Mouse (Mus musculus) hindbrain, embryonic 14.5 days (tissue): ENCODE data around the gene Pigr. TPM values are rescaled to one million over a fixed set of nuclear protein-coding genes. Genes with fewer than 3 reads are reported as not detected.

Experiments
- ATAC-seq: fragments of 200-750 bp; cut with Nextera tagmentation; 2 replicates; pipeline ENCODE4 v1.8.0; 2017; ENCODE audit warnings: moderate number of reproducible peaks, mild to moderate bottlenecking, moderate TSS enrichment, moderate library complexity; ENCODE audit not compliant: low FRiP score
- DNase-seq: peaks from one replicate; pipeline ENCODE4 v3.0.0-alpha.2; 2015; ENCODE audit warnings: low spot score
- H3K27ac ChIP-seq: fragments of 300-500 bp; sonication (generic); 2 replicates; pipeline ENCODE4 v1.5.1; 2014; ENCODE audit warnings: mild to moderate bottlenecking, moderate library complexity
- H3K27me3 ChIP-seq: fragments of 300-500 bp; sonication (generic); 2 replicates; pipeline ENCODE4 v1.6.1; 2014; ENCODE audit warnings: mild to moderate bottlenecking, low read length, mixed read lengths; ENCODE audit not compliant: control insufficient read depth, insufficient read depth
- H3K36me3 ChIP-seq: fragments of 300-500 bp; sonication (generic); replicated peaks from 2 replicates; pipeline ENCODE4 v1.6.1; 2014; ENCODE audit not compliant: control insufficient read depth, insufficient read depth
- H3K4me1 ChIP-seq: fragments of 300-500 bp; sonication (generic); replicated peaks from 2 replicates; pipeline ENCODE4 v1.6.1; 2014; ENCODE audit warnings: antibody characterized with exemption, low read length, mixed read lengths; ENCODE audit not compliant: control insufficient read depth, insufficient read depth
- H3K4me2 ChIP-seq: fragments of 300-500 bp; sonication (generic); replicated peaks from 2 replicates; pipeline ENCODE4 v1.6.1; 2014; ENCODE audit warnings: mild to moderate bottlenecking, moderate library complexity
- H3K4me3 ChIP-seq: fragments of 300-500 bp; sonication (generic); replicated peaks from 2 replicates; pipeline ENCODE4 v1.5.1; 2014; ENCODE audit warnings: mild to moderate bottlenecking, low read length
- H3K9ac ChIP-seq: fragments of 300-500 bp; sonication (generic); 2 replicates; pipeline ENCODE4 v1.6.1; 2014
- H3K9me3 ChIP-seq: fragments of 300-500 bp; sonication (generic); 2 replicates; pipeline ENCODE4 v1.6.1; 2016; ENCODE audit warnings: low read length; ENCODE audit not compliant: control insufficient read depth
- WGBS: fragments of 180-500 bp; shearing (Covaris S2); extraction: QIAGEN DNeasy Blood & Tissue Kit; methylation state at CpG from one replicate; pipeline ENCODE4 v1.1.7; 2014; 5-methylcytosine and 5-hydroxymethylcytosine counted together
- polyA plus RNA-seq: library from polyadenylated mRNA; unstranded; fragments of >200 nt; fragmentation: Nextera tagmentation; extraction: Ambion mirVana; gene quantifications from 2 replicates; pipeline ENCODE4 v1.2.1, GENCODE M21; 2014

Pigr gene
- polyA plus RNA-seq, 1 experiment from 2014 or later, result not detected

DNA sequence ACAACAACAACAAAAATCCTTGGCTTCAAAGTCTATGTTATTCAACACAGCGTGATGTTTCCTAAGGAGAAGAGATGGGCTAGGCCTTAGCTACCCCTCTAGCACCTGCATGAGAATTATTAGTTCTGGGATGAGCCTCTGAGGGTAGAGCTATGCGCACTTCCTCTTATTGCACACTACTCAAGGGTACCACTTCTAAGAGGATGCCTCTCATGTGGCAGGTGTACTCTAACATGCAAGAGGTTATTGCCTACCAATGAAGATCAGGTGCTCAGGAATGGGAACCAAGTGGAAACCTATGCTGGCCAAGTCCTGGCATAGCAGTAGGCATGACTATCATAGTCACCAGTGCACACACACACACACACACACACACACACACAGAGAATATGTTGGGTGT is 27.1 kb upstream of the Pigr start:
- H3K4me2 ChIP-seq, result no peak overlapping the region
- no peaks in the 10 kb centered on the region for H3K4me1 ChIP-seq
- H3K27ac ChIP-seq, result no peak overlapping the region
- H3K9me3 ChIP-seq, result no peaks in the 10 kb centered on the region
- ATAC-seq (no peak), DNase-seq (no peak)
- 99% methylated on average over 2 of the region's 2 CpGs for WGBS
- H3K9ac ChIP-seq, result no peak overlapping the region
- no peak overlapping the region for H3K4me3 ChIP-seq
- no peaks in the 10 kb centered on the region for H3K27me3 ChIP-seq
- H3K36me3 ChIP-seq, result no peaks in the 10 kb centered on the region

DNA sequence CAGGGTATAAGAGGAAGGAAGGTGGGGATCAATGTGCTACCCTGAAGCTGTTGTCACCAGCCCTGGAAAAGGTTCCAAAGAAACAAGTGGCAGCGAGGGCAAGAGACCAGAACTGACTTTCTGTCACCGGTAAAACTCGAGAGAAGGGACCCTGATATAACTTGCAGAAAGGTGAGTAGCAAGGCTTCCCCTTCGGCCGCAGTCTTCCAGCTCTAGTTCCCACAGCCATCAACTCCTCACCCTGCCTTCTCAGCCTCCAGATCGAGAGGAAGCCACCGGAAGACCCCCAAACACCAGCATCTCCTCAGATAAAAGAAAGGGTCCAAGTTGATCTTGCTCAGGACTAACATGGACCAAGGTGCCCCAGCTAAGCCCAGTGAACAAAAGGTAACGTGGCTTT is 25.9 kb upstream of the Pigr start, which contains the start of gene Fcamr:
TSS of gene Fcamr (plus strand) at position 301 of the 400 bp plus-strand sequence.
- WGBS, result 86% methylated on average over 8 of the region's 8 CpGs
- no peaks in the 10 kb centered on the region for H3K27me3 ChIP-seq
- no peaks in the 10 kb centered on the region for H3K4me1 ChIP-seq
- H3K9me3 ChIP-seq, result no peaks in the 10 kb centered on the region
- no peak within 1 kb of the TSS for H3K4me3 ChIP-seq
- H3K9ac ChIP-seq, result no peak within 1 kb of the TSS
- ATAC-seq (no peak), DNase-seq (no peak)
- no peaks in the 10 kb centered on the region for H3K36me3 ChIP-seq
- H3K27ac ChIP-seq, result no peak within 1 kb of the TSS
- H3K4me2 ChIP-seq, result no peak within 1 kb of the TSS

DNA sequence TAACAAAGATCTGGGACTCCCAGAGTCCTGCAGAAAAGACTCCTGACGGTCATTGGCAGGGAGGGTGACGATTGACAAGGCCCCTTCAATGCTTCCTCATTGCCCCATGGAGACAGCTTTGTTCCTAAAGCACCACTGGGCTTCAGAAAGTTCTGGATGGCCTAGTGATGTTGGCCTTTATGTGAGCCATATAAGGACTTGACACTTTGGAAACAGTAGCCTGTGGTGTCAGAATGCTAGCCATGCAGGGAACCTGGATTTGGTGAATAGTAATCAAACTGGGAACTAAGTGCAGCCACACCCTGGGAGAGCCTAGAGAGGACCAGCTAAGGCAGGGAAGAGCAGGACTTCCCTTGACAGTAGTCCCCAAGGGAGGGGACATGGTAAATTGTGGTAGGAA is 25.0 kb upstream of the Pigr start:
- no peak overlapping the region for H3K27ac ChIP-seq
- H3K9me3 ChIP-seq, result no peaks in the 10 kb centered on the region
- H3K4me1 ChIP-seq, result no peaks in the 10 kb centered on the region
- no peaks in the 10 kb centered on the region for H3K27me3 ChIP-seq
- no peak overlapping the region for H3K4me3 ChIP-seq
- WGBS, result 67% methylated on average over 2 of the region's 2 CpGs
- H3K36me3 ChIP-seq, result no peaks in the 10 kb centered on the region
- no peak overlapping the region for H3K9ac ChIP-seq
- ATAC-seq (no peak), DNase-seq (no peak)
- no peak overlapping the region for H3K4me2 ChIP-seq

DNA sequence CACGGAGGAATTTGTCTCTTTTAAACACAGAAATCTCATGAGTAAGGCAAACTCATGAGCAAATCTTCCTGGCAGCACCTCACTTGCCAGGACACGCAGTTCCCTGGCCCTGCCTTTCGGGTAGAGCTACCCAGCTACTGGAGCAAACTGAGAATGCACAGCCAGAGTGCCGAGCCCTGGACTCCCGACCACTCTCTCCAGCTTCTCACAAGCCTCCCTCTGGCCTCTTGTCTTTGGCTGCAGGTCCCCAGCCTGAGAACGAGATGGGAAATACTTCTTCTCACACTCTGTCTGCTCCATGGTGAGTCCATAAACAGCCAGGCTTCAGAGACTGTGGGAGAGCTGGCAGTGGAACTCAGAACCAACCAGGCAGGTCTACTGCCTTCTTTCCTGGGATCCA is 23.5 kb upstream of the Pigr start:
- no peak overlapping the region for H3K4me3 ChIP-seq
- DNase-seq, result no peak
- H3K4me2 ChIP-seq, result no peak overlapping the region
- H3K9me3 ChIP-seq, result no peaks in the 10 kb centered on the region
- WGBS, result 56% methylated on average over 6 of the region's 6 CpGs
- no peaks in the 10 kb centered on the region for H3K36me3 ChIP-seq
- no peak for ATAC-seq
- H3K4me1 ChIP-seq, result no peaks in the 10 kb centered on the region
- no peak overlapping the region for H3K9ac ChIP-seq
- no peak overlapping the region for H3K27ac ChIP-seq
- H3K27me3 ChIP-seq, result no peaks in the 10 kb centered on the region

DNA sequence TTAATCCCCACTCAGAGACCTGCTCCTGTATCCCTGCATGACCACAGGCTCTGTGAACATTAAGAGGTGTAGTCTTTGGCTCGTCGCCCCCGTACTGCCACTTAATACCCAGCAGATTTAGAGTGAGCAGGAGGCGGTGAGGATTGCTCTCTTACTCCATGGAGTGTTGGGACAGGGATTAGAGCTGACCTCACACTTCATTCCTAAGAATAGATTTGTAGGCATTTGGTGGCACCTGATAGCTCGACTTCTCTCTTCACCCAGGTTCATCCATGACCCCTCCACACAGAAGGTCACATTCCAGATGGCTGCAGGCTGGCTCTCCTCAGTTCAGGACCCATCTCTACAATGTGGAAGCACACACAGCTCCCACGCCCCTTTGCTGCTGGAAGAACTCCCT is 22.2 kb upstream of the Pigr start:
- no peak overlapping the region for H3K4me3 ChIP-seq
- H3K36me3 ChIP-seq, result no peaks in the 10 kb centered on the region
- no peak overlapping the region for H3K27ac ChIP-seq
- WGBS, result 85% methylated on average over 6 of the region's 6 CpGs
- no peak overlapping the region for H3K4me2 ChIP-seq
- H3K27me3 ChIP-seq, result no peaks in the 10 kb centered on the region
- DNase-seq (no peak), ATAC-seq (no peak)
- H3K9me3 ChIP-seq, result no peaks in the 10 kb centered on the region
- H3K9ac ChIP-seq, result no peak overlapping the region
- no peaks in the 10 kb centered on the region for H3K4me1 ChIP-seq

DNA sequence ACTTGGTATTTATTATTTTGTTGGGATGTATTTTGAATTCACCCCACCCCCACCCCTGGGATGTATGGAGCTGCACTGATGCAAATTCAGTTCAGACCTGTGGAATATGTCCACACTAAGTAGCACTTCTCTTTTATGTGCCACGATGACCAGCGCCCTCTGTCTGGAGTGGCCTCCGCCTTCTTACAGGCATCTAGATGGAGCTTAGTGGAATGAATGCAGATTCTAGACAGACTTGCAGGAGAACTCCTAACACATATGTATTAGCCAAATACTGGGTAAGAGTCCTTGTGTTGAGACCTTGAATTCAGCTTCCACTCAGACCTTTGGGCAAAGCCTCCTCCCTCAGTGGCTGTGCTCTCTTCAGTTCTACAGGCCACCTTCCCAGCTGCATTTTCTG is 15.6 kb upstream of the Pigr start:
- H3K4me1 ChIP-seq, result no peaks in the 10 kb centered on the region
- 73% methylated on average over 3 of the region's 3 CpGs for WGBS
- ATAC-seq (no peak), DNase-seq (no peak)
- H3K9ac ChIP-seq, result no peak overlapping the region
- no peaks in the 10 kb centered on the region for H3K27me3 ChIP-seq
- no peak overlapping the region for H3K27ac ChIP-seq
- H3K36me3 ChIP-seq, result no peaks in the 10 kb centered on the region
- H3K9me3 ChIP-seq, result no peaks in the 10 kb centered on the region
- no peak overlapping the region for H3K4me2 ChIP-seq
- no peak overlapping the region for H3K4me3 ChIP-seq

DNA sequence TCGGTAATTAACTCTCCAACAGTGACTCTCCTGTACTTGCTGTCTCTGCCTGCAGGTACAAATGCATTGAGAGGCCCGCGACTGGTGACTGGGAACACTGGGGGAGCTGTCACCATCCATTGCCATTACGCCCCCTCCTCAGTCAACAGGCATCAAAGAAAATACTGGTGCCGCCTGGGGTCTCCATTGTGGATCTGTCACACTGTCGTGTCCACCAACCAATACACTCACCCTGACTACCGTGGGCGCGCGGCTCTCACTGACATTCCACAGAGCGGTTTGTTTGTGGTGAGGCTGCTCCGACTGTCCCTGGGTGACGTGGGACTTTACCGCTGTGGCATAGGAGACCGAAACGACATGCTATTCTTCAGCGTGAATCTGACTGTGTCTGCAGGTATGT is 15.2 kb upstream of the Pigr start:
- ATAC-seq, result no peak
- no peak overlapping the region for H3K4me3 ChIP-seq
- no peak overlapping the region for H3K9ac ChIP-seq
- no peaks in the 10 kb centered on the region for H3K27me3 ChIP-seq
- no peaks in the 10 kb centered on the region for H3K4me1 ChIP-seq
- no peaks in the 10 kb centered on the region for H3K9me3 ChIP-seq
- H3K27ac ChIP-seq, result no peak overlapping the region
- H3K4me2 ChIP-seq, result no peak overlapping the region
- no peaks in the 10 kb centered on the region for H3K36me3 ChIP-seq
- no peak for DNase-seq
- WGBS, result 53% methylated on average over 17 of the region's 17 CpGs

DNA sequence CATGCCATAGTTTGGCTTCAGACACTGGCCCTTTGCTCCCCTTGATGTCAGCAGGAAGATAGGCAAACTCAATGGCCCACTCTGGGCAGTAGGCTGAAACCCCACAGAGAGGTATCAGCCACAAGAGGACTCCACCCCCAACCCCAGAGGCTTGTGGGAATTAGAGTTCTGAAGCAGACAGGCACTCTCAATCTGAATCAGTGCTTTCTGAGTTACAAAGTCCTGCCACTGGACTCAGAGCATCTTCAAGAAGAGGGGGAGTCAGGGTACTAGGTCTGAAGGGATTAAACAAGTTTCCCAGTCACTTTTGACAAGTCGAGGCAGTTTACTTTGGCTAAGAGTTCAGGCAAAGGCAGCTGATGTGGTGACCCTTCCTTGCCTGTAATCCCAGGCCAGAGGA is 6.7 kb upstream of the Pigr start:
- Histone ChIP-seq H3K4me3 (no peak overlapping the region), H3K9me3 (no peaks in the 10 kb centered on the region), H3K27ac (no peak overlapping the region), H3K4me2 (no peak overlapping the region), H3K27me3 (no peaks in the 10 kb centered on the region), H3K4me1 (no peaks in the 10 kb centered on the region), H3K9ac (no peak overlapping the region), H3K36me3 (no peaks in the 10 kb centered on the region)
- ATAC-seq, result no peak
- 82% methylated on average over 1 of the region's 1 CpGs for WGBS
- no peak for DNase-seq

DNA sequence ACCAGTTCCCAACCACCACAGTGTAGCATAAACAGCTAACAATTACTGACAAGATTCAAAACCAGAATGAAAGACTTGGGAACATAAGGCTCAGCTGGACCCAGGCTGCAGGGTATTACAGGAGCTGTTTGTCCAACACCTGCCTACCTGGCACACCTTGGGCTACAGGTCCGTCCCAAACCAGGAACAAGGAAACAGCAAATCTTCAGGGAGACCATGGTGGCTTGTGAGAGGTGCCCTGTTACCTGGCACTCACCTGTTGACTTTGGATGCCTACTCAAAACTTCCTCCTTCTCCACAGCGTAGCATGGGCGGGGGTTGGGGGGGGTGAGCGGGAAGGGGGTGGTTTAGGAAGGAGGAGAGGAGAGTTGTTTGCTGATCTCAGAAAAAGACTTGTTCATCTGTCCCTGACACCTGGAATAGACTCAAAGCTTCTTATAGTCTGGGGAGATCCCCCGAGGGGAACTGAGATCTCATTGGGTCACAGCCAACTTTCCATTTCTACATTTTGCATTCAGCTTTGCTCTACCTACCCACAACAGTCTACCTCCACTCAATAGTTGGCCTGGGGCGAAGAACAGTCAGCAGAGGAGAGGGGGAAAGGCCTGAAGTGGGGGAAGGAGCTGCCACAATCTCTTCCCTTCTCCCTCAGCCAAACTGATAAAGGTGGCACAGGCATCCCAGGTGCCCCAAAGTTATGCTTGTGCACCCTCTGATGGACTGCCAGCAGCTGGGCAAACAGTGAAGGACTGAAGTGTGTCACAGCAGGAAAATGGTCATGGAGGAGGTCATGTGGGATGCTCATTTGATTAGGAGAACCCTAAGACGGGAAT is 6.0 kb upstream of the Pigr start:
- 90% methylated on average over 7 of the region's 7 CpGs for whole genome bisulfite sequencing
- no peak overlapping the region for H3K9ac ChIP-seq
- H3K27me3 ChIP-seq, result no peaks in the 10 kb centered on the region
- H3K4me2 ChIP-seq, result no peak overlapping the region
- H3K9me3 ChIP-seq, result no peaks in the 10 kb centered on the region
- no peak for DNase-seq
- no peak overlapping the region for H3K4me3 ChIP-seq
- no peaks in the 10 kb centered on the region for H3K4me1 ChIP-seq
- H3K36me3 ChIP-seq, result no peaks in the 10 kb centered on the region
- ATAC-seq, result no peak
- no peak overlapping the region for H3K27ac ChIP-seq

DNA sequence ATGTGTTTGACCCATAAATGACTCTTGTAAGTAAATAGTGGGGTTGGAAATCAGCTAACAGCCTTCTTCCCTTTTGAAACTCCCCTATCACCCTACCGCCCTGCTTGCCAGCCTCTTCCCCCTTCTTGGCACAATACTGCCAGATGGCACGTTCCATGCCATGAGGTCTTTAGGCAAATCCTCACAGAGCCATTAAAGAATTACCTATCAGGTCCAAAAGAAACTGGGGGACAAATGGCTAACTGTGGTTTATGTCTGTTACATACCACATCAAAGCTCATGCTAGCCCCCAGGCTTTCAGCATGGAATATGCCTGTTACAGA is 5.4 kb upstream of the Pigr start:
- no peak for DNase-seq
- H3K9ac ChIP-seq, result no peak overlapping the region
- WGBS, result 89% methylated on average over 2 of the region's 2 CpGs
- H3K27ac ChIP-seq, result no peak overlapping the region
- no peaks in the 10 kb centered on the region for H3K4me1 ChIP-seq
- H3K27me3 ChIP-seq, result no peaks in the 10 kb centered on the region
- no peak overlapping the region for H3K4me3 ChIP-seq
- no peak overlapping the region for H3K4me2 ChIP-seq
- H3K36me3 ChIP-seq, result no peaks in the 10 kb centered on the region
- no peak for ATAC-seq
- no peaks in the 10 kb centered on the region for H3K9me3 ChIP-seq
